Mouse (Mus musculus) c-Kit-negative CD71-positive TER-119-positive erythroid progenitor cells, embryonic 14.5 days (primary cell): ENCODE data around the gene Gm13090.

Experiments
- DNase-seq: peaks from one replicate; pipeline ENCODE4 v3.0.0-alpha.2; 2013; ENCODE audit warnings: low read depth, low spot score

Gene Gm13090

DNA sequence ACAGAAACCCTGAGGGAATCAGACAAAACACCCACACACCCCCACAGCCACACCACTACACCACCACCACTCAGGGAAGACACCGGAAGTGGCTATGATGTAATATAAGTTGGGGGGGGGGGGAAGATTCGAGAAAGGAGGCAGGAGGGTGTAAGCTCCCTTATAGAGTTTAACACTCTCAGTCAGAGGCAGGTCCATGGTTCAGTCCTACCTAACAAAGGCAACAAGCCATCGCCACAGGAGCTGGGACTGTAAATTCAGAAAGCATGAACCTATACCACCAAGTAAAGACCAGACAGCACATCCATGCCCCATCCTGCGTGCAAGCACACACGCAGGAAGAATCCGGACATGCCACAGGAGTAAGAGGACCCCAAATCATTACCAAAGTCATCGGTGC, at the start of gene Gm13090:
Gm13090 (plus strand) TSS at position 301 of the 400 bp plus-strand sequence.
- no peak for DNase-seq

DNA sequence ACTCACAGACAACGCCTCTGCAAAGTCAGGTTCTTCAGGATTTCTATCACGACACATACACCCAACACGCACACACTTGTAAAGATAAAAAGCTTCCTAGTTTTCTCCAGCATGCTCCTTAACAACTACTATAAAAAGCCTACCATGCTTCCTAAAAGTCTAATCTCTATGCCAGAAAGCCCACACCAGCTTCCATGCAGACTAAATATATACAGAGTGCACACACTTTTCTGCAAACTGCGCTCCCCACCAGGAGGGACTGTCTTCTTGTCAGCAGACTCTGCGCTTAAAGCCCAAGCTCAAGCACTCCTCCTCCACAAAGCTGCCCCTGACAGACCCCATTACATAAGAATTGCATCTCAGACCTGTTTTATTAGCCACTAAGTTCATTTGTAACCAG, 47.9 kb upstream of the Gm13090 start:
- DNase-seq = no peak

DNA sequence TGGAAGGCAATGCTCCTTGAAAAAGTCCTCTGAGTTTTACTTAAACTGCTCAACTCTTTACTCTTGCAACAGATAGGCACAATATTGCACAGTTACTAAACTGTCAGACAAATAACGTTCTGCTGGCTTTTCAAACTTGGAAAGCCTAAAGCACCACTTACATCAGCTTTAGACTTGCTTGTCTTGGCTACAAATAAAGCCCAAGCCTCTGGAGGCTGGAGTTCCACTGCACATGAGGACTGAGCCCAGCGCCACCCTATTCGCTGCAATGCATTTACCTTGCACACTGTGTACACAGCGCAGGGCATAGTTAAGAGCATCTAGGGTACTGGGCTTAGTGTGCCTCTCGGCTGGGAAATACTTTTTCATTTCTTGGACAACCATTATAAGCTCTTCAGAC, 46.1 kb upstream of the Gm13090 start:
- DNase-seq = no peak

DNA sequence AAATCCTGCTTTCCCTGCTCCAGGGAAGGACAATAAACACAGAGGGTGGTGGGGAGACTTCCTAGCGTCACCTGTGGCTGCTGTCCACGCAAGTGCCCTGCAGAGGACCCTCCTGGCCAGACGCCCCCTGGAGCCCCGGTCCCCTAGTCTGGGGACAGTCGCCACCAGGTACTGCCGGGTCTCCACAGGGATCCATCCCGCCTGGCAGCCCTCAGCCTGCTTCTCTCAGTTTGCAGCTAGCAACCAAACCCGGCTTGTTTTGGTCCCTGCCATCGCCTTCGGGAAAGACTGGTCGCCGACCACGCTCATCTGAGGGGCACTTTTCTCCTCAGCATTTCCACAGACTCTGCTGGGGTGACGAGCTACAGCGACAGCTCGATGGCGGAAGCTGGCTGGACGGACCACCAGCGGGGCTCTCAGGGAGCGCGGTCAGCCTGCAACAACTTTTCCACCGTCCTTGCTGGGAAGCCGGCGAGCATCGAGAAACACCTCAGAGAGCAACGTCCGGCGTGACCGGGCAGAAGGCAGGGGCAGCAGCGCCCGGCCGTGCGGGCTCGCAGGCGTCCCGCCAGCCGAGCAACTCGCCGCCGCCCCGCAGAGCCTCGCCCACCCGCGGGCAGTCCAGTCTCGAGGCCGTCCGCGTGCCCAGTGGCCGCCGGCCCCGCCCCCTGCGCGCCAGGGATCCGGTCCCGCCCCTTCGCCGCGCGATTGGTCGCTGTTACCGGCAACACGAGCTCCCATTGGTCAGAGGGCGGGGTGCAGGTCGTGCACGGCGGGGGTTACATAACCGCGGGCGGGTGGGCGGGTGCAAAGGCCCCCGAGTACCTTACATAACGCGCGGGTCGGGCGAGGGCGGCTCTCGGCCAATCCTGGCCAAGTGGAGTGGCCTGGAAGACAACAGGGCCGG, 45.1 kb upstream of the Gm13090 start, which contains the start of gene Per3:
Per3 (minus strand) TSS at position 629 of the 907 bp plus-strand sequence.
- DNase-seq = peak; percentile 81

DNA sequence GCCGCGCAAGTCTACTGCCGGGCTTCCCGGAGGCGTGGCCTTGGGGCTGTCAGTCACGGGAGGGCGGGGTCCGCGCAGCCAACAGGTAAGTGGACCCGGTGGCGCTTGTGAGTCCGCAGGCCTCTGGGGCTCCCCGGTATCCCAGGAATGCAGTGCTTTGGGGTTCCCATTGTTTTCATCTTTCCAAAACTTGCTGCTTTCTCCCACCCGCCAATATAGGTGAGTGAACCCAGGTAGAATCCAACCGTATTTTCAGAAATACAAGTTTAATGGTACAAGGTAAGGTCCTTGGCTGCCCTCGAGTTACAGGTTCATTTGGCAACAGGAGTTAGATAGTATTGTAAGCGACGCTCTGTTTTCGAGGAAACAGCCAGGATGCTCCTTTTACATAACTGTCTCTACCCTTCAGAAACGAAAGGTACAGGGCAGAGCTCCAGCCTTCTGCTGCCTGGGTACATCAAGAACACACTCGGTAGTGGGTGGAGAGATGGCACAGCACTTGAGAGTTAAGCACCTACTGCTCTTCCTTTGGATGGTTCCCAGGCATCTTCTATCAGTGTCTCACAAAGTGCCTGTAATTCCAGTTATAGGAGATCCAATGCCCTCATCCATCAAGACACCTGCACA, 44.3 kb upstream of the Gm13090 start:
- no peak for DNase-seq

DNA sequence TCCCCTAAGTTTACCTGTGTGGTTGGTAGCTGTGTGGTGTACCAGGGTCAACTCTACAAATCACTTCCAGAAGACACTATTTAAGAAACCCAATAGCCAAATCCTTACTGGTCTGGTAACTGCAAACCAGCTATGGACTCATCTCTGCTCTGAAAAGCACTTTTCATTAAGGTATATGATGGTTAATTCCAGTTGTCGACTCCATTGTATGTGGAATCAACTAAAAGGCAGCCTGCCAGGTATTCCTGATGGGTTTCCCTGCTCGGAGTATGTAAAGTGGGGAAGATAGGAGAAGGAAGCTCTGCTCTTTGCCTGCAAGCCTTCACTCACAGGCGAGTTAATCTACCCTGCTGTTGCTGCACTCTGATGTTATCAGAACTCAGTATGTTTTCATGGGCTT, 42.8 kb upstream of the Gm13090 start:
- DNase-seq = no peak

DNA sequence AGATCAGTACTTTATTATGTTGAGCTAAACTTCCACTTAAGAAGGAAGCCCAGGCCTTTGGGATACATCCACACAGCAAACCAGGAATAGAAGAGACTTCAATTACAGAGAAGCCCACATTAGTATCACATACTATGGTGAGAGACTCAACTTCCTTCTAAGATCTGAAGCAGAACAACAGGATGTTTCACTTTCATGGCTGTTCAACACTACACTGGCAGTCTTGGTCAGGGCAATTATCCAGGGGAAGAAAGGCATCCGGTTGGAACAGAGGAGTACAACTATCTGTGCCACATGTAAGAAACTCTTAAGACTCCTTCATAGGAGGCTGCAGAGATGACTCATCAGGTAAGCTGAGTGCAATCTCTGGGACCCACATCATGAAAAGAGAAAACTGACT, 38.2 kb upstream of the Gm13090 start:
- DNase-seq = no peak

DNA sequence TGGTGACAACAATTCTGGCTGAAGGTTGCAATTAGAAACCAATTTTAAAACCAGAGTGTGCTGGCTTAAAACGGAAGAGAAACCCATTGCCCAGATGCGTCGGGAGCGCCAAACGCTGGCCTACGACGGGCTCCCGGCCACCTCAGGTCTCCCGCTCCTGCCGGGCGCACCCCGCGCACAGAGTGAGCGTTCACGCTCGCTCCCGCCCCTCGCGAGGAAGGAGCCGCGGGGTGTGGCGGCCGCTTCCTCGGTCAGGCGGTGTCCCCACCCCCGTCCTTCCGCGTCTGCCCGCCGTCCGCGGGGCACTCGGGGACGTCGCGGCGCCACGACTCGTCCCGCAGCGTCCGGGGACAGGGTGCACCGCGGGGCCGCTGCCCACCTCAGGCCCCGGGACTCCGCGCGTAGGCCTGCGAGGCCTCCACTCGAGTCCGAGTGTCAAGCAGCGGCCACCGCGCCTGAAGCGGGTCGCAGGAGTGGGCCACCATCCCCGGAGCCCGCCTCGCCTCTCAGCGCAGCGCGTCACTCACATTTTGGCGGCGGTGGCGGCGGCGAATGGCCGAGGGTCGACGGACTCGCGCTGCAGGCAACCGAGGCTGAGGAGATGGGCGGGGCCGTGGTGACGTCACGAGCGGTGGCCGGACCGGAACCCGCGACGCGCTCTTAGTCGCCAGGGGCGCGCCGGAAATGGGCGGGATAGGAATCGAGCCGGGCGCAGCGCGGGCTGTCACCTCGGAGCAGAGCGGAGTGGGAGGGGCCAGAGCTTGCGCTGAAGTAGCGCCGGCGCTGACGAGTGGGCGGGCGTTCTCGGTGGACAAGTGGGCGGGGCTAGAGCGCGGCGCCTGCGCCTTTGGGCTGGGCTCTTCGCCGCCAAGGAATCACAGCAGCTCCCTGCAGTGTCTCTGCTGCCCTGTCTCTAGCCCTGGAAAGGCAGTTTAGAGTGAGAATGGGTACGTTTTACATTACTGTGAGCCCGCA, 31.7 kb upstream of the Gm13090 start, which contains the start of gene Vamp3:
Vamp3 (minus strand) TSS at position 617 of the 975 bp plus-strand sequence.
- DNase-seq = peak; percentile 97

DNA sequence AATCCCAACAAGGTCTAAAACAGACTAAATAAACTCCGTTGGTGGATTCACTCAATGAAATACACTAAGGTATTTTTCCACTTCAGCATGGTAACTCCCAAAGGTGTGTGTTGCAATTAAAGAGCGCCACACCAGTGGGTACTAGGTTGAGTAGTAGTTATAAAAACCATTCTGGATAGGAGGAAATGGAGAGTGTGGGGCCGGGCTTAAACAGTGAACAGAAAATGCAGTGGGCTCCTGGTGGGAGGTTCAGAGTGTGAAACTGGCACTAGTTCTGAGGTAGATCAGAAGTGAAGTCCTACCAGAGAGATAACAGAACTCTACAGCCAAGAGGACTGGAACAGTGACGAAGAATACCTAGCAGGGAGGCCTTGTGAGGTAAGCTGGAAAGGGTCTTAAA, 30.7 kb upstream of the Gm13090 start:
- no peak for DNase-seq

DNA sequence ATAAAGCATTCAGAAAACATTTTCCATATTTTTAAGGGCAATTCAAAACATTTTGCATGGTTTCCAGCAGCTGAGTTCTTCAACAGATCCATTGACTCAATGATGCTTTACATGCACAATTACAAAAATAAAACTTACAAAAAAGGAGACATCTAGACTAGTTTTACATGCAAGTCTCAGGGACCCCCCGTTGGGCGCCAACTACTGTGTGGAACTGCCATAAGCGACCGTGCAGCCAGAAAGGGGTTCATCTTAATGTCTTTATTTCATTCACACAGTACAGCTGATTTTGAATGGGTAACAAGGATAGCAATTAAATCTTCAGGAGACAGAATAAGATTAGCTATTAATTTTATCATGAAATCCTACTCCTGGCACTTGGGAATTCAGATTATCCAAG, 29.8 kb upstream of the Gm13090 start:
- DNase-seq = no peak

DNA sequence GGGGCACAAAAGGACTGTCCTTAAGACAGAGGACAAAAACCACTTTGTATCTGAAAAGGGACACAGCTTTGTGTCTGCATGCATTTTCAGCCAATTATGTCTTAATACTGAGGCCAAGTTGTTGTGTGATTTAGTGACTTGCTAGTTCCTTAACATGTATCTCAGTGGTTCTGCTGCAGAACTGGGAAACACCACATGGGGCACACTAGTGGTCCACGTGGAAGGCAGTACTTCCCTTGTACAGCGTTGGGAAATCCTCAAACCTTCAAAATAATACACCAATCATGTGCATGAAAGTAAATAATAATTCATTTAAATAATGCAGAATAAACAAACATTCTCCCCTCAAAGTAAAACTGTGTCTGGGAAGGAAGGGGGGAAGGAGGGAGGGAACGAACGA, 20.6 kb upstream of the Gm13090 start:
- DNase-seq = no peak

DNA sequence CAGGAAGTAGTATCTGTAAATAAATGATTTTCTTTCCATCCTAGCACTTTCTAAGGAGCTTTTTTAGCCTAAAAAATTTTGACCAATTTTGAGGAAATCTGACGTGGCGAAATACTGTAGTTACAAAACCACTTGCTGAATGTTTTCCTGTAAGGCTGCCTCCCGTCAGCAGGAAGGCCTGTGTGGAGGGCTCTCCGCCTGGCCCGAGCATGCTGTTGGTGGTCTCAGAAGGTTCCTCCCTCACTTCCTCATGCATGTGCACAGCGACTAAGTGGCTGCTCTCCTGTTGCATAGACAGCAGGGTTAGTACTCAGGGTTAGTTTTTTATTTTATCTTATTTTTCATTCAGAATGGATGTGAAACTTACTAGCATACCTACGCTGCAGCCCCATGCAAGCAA, 18.4 kb upstream of the Gm13090 start:
- no peak for DNase-seq

DNA sequence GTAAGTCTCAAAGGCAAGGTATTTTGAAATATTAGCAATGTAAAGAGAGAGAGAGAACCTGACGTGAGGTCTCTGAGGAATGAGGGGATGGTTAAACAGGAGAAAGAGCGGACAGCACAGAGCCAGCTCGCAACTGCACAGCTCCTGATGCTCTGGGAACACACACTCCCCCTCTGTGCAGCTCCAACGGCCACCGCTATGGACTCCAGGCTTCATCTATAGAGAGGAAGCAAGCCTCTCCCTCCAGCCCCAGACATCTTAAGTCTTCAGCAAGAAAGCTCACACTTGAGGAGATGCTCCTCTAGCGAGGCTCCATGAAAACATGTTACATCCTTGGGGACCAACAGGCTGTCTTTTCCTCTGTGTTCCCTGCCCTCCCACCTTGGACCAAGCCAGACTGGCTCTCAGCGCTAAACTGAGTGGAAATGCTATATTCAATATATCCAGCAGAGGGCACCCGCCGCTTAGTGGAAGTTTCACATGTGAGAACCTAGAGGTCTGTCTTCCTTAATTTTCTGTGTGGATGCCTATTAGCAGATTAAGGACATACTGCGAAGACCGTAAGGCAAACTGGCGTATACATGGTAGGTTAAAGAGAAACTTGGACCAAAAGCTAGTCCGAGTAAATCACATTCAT, 16.1 kb upstream of the Gm13090 start:
- no peak for DNase-seq

DNA sequence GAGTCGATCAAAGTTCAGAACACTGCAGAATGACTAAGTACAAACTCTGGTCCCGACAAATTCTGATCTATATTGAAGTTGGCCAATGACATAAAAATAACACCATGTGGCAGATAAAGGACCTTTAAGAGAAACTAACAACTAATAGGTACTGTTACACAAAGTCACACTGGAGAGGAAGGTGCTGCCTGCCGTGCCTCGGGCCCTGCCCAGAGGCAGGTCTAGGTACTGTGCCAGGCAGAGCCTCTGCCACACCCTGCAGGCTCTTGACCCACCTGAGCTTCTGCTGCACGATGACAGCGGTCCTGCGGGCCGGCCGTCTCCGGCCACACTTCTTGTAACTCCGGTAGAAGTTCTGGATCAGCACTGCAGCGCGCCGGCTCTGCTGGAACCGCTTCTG, 14.6 kb upstream of the Gm13090 start:
- DNase-seq = no peak

DNA sequence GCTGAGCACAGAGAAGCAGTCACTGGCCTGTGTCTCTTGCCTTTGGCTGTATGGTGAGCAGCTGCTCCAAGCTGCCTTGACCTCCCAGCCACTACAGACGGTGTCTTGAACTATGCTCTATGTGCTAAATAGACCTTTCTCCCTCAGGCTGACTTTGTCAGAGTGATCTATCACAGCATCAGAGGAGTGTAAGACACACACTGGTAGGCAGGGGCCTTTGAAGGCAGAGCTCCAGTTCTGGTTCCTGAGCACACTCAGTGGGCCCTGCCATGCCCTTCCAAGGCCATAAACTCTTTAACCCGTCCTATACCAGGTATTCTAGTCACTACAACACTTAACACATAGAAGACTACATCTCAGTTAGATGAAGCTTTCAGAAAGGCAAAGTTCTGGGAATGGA, 8.0 kb upstream of the Gm13090 start:
- no peak for DNase-seq

DNA sequence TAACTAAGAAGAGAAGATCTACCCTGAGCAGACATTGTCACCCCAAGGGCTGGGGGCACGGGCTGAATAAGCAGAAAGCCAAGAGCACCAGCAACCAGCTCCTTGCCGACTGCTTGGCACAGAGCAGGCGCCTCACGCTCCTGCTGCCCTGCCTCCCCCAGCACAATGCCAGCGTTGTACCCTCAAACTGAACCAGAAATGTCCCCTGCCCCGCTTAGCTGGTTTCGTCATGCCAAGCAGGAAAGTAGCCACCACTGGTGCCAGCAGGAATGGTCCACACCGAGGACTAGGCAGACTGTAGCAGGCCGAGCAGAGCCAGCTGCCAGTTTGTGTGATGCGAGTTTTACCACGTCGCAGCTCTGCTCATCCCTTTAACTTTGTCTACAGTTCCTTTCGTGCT, 7.4 kb upstream of the Gm13090 start:
- DNase-seq = no peak

DNA sequence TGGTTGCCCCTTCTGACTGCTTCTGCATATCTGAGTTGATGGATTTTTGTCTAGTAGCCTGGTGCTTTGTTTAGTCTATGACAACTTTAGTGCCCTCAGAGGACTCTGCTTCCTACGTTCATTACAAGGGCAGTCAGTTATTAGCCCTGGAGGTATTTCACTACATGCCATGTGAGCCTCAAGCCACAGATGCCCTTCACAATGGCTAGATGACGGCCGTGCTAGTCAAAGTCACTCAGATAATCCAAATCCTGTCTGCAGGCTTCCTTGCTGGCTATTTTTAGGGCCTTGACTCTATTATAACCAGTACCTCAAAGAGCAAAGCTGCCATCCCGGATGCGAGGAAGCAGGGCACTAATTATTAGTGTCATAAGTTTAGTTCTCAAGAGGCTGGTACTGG, 6.3 kb upstream of the Gm13090 start:
- no peak for DNase-seq

DNA sequence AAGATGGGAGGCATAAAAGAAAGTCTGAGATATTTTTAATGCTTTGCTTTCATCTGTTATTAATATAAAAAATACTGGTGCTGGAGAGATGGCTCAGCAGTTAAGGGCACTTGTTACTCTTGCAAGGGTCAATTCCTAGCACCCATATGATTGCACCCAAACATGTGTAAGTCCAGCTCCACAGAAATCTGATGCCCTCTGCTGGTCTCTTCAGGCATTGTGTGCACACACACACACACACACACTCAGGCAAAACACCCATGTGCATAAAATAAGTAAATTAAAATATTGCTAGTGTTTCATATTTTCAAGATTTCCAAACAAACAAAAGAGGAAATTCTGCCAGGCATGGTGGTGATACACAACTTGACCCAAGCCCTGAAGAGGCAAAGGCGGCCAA, 2.0 kb upstream of the Gm13090 start:
- no peak for DNase-seq

DNA sequence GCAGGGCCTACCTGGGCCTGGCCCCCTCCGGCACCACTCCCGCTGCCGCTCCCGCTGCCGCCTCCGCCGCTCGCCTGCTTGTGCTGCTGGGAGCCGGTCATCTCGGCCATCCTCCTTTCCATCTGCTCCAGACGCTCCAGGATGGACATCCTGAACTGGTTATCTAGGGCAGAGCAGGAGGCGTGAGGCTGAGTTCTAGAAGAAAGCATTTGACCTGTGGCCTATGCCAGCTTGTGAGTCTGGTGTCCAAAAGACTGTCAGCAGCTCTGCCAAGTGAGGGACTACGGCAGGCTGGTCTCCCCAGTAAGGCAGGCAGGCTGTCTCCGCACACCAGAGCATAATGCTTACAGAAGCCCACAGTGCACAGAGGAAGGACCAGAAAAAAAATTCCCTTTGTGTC, 551 bp upstream of the Gm13090 start:
- DNase-seq = no peak

DNA sequence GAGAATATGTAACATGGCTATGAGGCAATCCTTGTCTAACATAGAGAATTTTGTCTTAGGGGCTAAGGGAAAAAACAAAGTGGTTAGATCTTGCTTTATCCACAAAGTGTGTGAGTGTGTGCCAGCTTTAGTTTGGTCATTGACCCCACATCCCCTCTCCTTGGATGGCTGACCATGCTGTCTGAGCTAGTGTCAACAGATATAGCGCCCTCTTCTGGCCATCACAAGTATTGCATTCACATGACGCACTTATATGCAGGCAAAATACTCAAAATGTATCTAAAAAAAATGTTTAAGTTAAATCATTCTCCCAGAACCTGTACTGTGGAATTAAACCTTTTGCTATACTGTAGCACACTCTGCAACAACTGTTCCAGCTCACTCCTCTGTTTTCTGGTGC, 5.8 kb downstream of the Gm13090 start:
- DNase-seq = peak; percentile 22

DNA sequence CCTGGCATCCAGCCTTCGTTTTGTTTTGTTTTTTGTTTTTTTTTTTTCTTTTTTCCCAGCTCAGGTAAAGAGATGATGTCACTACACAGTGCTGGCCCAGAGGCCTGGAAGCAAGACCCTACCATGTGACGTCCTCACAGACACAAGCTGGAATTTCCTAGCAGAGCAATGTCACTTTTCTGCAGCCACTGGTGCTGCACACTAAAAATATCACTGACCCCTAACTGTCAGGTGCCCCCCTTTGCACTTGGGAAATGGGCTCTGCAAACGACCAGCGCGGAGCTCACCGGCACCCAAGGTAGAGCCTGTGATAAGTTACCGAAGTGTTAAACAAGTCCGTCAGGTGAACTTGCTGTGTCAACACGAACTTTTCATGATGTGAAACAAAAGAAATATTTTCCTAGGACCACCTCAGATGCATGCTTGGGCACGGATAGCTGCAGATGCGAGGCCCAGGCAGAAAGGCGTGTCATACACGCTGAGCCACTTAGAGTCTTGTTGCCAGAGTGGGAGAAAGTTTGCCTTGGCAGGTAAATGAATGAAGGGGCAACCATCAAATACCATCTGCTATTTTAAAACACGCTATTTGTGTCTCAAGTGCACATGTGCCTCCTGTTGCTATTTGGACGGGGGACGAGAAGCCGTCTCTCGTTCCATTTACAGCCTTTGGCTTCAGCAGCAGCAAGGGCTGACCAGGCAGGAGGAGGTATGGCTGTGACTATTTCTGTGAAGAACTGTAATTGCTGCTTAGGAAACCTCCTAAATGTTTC, 7.1 kb downstream of the Gm13090 start:
- no peak for DNase-seq
